Mouse (Mus musculus) fat pad, adult 2 months (tissue): Measurements from ENCODE around the gene Prim2.

ENCODE experiments used
- DNase-seq: peaks from one replicate; pipeline ENCODE4 v3.0.0-alpha.2; 2011; ENCODE audit warnings: low read depth, low spot score; ENCODE audit errors: extremely low read depth

The Prim2 gene

GRCm38 (mm10) chr1:33563611-33564010 is 106.0 kb downstream of the Prim2 start:
- no peak for DNase-seq

- DNase-seq = peak; percentile 54
Observed at GRCm38 (mm10) chr1:33556638-33557037, 113.0 kb downstream of the Prim2 start.

- no peak for DNase-seq
Observed at GRCm38 (mm10) chr1:33555626-33556025, 114.0 kb downstream of the Prim2 start.

GRCm38 (mm10) chr1:33551350-33551749 is 118.2 kb downstream of the Prim2 start:
- DNase-seq = peak; percentile 18

GRCm38 (mm10) chr1:33541708-33542107 is 127.9 kb downstream of the Prim2 start:
- DNase-seq = no peak

GRCm38 (mm10) chr1:33537948-33538347 is 131.6 kb downstream of the Prim2 start:
- DNase-seq = no peak

GRCm38 (mm10) chr1:33536272-33537004 is 133.2 kb downstream of the Prim2 start:
- DNase-seq = no peak

GRCm38 (mm10) chr1:33535140-33535686 is 134.4 kb downstream of the Prim2 start:
- no peak for DNase-seq

GRCm38 (mm10) chr1:33531860-33532259 is 137.7 kb downstream of the Prim2 start:
- no peak for DNase-seq

GRCm38 (mm10) chr1:33531097-33531856 is 138.3 kb downstream of the Prim2 start:
- no peak for DNase-seq

GRCm38 (mm10) chr1:33530491-33530890 is 139.1 kb downstream of the Prim2 start:
- no peak for DNase-seq

GRCm38 (mm10) chr1:33529543-33530232 is 139.9 kb downstream of the Prim2 start:
- no peak for DNase-seq

- DNase-seq = no peak
Observed at GRCm38 (mm10) chr1:33527352-33527863, 142.2 kb downstream of the Prim2 start.

- no peak for DNase-seq
Observed at GRCm38 (mm10) chr1:33523223-33523622, 146.4 kb downstream of the Prim2 start.

- DNase-seq = no peak
Observed at GRCm38 (mm10) chr1:33515124-33515523, 154.5 kb downstream of the Prim2 start.

GRCm38 (mm10) chr1:33511310-33511709 is 158.3 kb downstream of the Prim2 start:
- no peak for DNase-seq

GRCm38 (mm10) chr1:33504371-33504770 is 165.2 kb downstream of the Prim2 start:
- DNase-seq = no peak

- DNase-seq = peak; percentile 19
Observed at GRCm38 (mm10) chr1:33502890-33503289, 166.7 kb downstream of the Prim2 start.

- peak; percentile 56 for DNase-seq
Observed at GRCm38 (mm10) chr1:33502298-33502697, 167.3 kb downstream of the Prim2 start.

GRCm38 (mm10) chr1:33500111-33500510 is 169.5 kb downstream of the Prim2 start:
- no peak for DNase-seq

- no peak for DNase-seq
Observed at GRCm38 (mm10) chr1:33499603-33500002, 170.0 kb downstream of the Prim2 start.
